Mouse (Mus musculus): Measurements from ENCODE around the gene Vmn2r14.
"Not testable (repeated sequence)": the region's sequence is repeated elsewhere in the genome, so short reads cannot be mapped to it uniquely, and the experiment has no call there.

The Vmn2r14 gene

DNA sequence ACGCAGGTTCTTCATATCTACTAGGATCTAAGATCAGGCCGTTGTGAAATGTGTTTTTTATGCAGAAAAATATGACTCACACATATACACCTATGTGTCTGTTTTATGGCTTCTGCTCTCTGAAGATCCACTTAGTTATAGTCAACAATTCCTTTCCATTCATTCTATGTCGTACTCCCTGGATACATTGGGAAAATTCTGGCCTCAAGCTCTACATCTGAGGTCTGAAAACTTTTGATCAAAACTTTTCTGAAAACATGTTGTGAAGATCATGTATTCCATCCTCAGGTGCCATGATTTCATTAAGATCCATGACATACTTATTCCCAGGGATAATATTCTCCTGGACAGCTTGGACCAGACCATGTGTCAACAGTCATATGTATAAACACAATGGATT, at the start of gene Vmn2r14:
Vmn2r14 (minus strand) TSS at position 101 of the 400 bp plus-strand sequence.
- no peak for DNase-seq (ENCODE audit: low spot score in 2 of 2)

DNA sequence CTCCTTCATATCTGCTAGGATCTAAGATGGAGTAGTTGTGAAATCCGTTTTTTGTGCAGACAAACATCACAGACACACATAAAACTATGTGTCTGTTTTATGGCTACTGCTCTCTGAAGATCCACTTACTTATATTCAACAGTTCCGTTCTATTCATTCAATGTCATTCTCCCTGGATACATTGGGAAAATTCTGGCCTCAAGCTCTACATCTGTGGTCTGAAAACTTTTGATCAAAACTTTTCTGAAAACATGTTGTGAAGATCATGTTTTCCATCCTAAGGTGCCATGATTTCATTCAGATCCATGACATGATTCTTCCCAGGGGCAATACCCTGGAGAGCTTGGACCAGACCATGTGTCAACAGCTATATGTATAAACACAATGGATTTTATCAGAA, 32.4 kb downstream of the Vmn2r14 start, which contains the start of gene Vmn2r13:
Vmn2r13 (minus strand) TSS at position 101 of the 400 bp plus-strand sequence.
- not testable (repeated sequence) for DNase-seq (ENCODE audit: low spot score in 2 of 2)

DNA sequence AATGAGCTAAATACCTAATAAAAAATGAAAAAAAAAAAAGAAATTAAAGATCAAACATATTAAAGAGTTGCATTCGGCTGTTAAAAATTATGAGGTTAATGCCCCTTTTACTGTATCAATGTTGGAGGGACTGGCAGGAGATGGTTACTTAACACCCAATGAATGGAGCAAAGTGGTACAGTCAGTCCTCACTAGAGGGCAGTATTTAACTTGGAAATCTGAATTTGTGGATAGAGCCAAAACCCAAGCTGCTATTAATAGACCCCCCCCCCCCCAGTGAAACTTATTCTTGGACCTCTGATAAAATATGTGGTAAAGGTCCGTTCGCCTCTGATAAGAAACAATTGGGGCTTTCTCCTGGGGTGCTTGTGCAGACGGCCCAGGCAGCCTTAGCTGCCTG, 57.7 kb downstream of the Vmn2r14 start:
- not testable (repeated sequence) for DNase-seq (ENCODE audit: low spot score in 2 of 2)

Data from frontal cortex, postnatal 25 days (tissue).